Mouse (Mus musculus) lung, postnatal 0 days (tissue): Measurements from ENCODE around the gene Tmem235.

Experiments used
- CTCF ChIP-seq: IDR thresholded peaks from 2 replicates; pipeline ENCODE4 v1.5.1; 2016; ENCODE audit warnings: antibody characterized with exemption, mild to moderate bottlenecking
- EP300 ChIP-seq: IDR thresholded peaks from 2 replicates; pipeline ENCODE4 v1.6.1; 2016; ENCODE audit warnings: antibody characterized with exemption, mild to moderate bottlenecking, control low read depth

DNA sequence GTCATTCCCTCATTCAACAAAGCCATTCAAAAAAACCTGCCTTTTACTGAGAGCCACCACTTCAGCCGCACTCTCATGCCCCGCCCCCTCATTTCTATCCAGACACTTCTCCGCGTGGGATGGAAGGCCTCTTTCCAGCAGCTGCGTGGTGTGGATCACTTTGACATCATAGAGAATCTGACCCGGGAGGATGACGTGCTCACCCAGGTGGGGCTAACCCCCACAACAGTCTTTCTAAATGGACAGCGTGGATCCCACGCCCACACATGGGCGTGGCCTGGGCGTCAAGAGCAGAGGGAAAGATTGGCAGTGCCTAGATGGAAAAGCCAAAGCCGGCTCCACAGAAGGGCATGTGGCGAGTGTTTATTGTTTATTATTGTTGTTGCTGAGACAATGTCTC is 24.2 kb upstream of the Tmem235 start:
- TF ChIP-seq CTCF (no peak), EP300 (no peak)
